Mouse (Mus musculus) thymus, adult 2 months (tissue): ENCODE measurements around the gene Zfp507. TPM values are rescaled to one million over a fixed set of nuclear protein-coding genes. Genes with fewer than 3 reads are reported as not detected.

Source experiments
- DNase-seq: peaks from one replicate; pipeline ENCODE4 v3.0.0; 2021
- H3K27ac ChIP-seq: fragments of 200-500 bp; 2 replicates; pipeline ENCODE4 v1.5.1; 2012; ENCODE audit warnings: low read length, control low read depth; ENCODE audit not compliant: control insufficient read depth, insufficient read depth
- H3K27me3 ChIP-seq: fragments of 200-500 bp; 2 replicates; pipeline ENCODE4 v1.6.1; 2012; ENCODE audit warnings: mild to moderate bottlenecking, low read length, moderate library complexity, mixed read lengths; ENCODE audit not compliant: control insufficient read depth, insufficient read depth
- H3K36me3 ChIP-seq: fragments of 200-500 bp; 2 replicates; pipeline ENCODE4 v1.6.1; 2012; ENCODE audit warnings: mild to moderate bottlenecking, low read length, moderate library complexity; ENCODE audit not compliant: control insufficient read depth, insufficient read depth
- H3K4me1 ChIP-seq: fragments of 200-500 bp; replicated peaks from 2 replicates; pipeline ENCODE4 v1.6.1; 2012; ENCODE audit warnings: low read length; ENCODE audit not compliant: control insufficient read depth, insufficient read depth
- H3K4me3 ChIP-seq: fragments of 200-500 bp; 2 replicates; pipeline ENCODE4 v1.5.1; 2012; ENCODE audit warnings: mild to moderate bottlenecking, low read length, control low read depth, moderate library complexity; ENCODE audit not compliant: control insufficient read depth, insufficient read depth
- CTCF ChIP-seq: fragments of 200-500 bp; IDR thresholded peaks from 2 replicates; pipeline ENCODE4 v1.5.1; 2012; ENCODE audit warnings: mild to moderate bottlenecking, control low read depth, low read length, moderate library complexity, borderline replicate concordance; ENCODE audit not compliant: control insufficient read depth, poor library complexity, insufficient read depth; ENCODE audit errors: extremely low read depth
- POLR2A ChIP-seq: fragments of 200-500 bp; IDR thresholded peaks from 2 replicates; pipeline ENCODE4 v1.6.1; 2012; ENCODE audit warnings: mild to moderate bottlenecking, low read length, control low read depth, moderate library complexity; ENCODE audit not compliant: control insufficient read depth, poor library complexity, insufficient read depth; ENCODE audit errors: extremely low read depth
- WGBS: fragments of 180-500 bp; shearing (Covaris S2); methylation state at CpG from one replicate; pipeline ENCODE4 v1.1.7; 2018; 5-methylcytosine and 5-hydroxymethylcytosine counted together
- polyA plus RNA-seq: library from polyadenylated mRNA; depleted of rRNA; stranded (reverse); fragments of >200 nt; gene quantifications from 2 replicates; pipeline ENCODE4 v1.2.3, GENCODE M21; 2012

Gene Zfp507
- polyA plus RNA-seq, 1 experiment, result 12.7 TPM

GRCm38 (mm10) chr7:35813306-35813705 lies 10.5 kb upstream of the Zfp507 start:
- Histone ChIP-seq H3K27ac (no peak overlapping the region), H3K27me3 (no peaks in the 10 kb centered on the region), H3K4me1 (no peaks in the 10 kb centered on the region), H3K4me3 (no peak overlapping the region), H3K36me3 (no peaks in the 10 kb centered on the region)
- no peak for DNase-seq
- TF ChIP-seq POLR2A (no peak), CTCF (no peak)
- WGBS, result 63% methylated on average over 11 of the region's 11 CpGs

GRCm38 (mm10) chr7:35810736-35811135 lies 7.9 kb upstream of the Zfp507 start:
- WGBS, result 45% methylated on average over 8 of the region's 8 CpGs
- H3K36me3 ChIP-seq, result no peaks in the 10 kb centered on the region
- H3K4me3 ChIP-seq, result no peak overlapping the region
- TF ChIP-seq POLR2A, result no peak
- TF ChIP-seq CTCF, result no peak
- DNase-seq, result peak; percentile 6
- no peaks in the 10 kb centered on the region for H3K27me3 ChIP-seq
- no peak overlapping the region for H3K27ac ChIP-seq
- no peaks in the 10 kb centered on the region for H3K4me1 ChIP-seq

- no peak overlapping the region for H3K27ac ChIP-seq
- TF ChIP-seq POLR2A (no peak), CTCF (no peak)
- H3K27me3 ChIP-seq, result no peaks in the 10 kb centered on the region
- H3K36me3 ChIP-seq, result peaks cover 8% of the 10 kb centered on the region
- 93% methylated on average over 10 of the region's 10 CpGs for WGBS
- no peak for DNase-seq
- peaks cover 6% of the 10 kb centered on the region; the same call in 1 of the 2 replicates for H3K4me1 ChIP-seq
- H3K4me3 ChIP-seq, result no peak overlapping the region
Observed at GRCm38 (mm10) chr7:35804206-35804605, 1.4 kb upstream of the Zfp507 start.

GRCm38 (mm10) chr7:35802201-35802905 lies 450 bp downstream of the Zfp507 start:
- 1% methylated on average over 44 of the region's 49 CpGs for WGBS
- Histone ChIP-seq H3K27me3 (no peaks in the 10 kb centered on the region), H3K36me3 (peaks cover 21% of the 10 kb centered on the region), H3K4me3 (peak overlapping the region; percentile 86), H3K27ac (no peak overlapping the region), H3K4me1 (peaks cover 6% of the 10 kb centered on the region; the same call in 1 of the 2 replicates)
- TF ChIP-seq CTCF, result no peak
- no peak for TF ChIP-seq POLR2A
- DNase-seq, result no peak

DNA sequence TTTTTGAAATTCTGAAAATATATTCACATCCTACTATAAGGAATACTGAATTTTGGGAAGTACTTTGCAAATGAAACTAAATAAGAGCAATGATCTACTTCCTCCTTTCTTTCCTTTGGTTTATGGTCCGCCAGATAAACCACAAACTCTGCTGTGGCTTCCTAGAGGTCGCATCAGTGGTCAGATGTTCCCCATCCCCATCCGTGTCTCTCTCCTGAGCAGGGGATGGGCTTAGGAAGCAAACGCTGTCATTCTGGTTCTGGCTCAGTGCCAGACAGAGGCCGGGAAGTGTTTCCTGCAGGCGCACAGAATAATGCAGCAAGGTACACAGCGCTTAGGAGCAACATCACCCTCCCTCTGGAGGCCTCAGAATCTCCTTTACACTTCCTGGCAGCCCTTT lies 6.7 kb downstream of the Zfp507 start:
- DNase-seq, result no peak
- peaks cover 59% of the 10 kb centered on the region for H3K36me3 ChIP-seq
- H3K27me3 ChIP-seq, result no peaks in the 10 kb centered on the region
- peaks cover 5% of the 10 kb centered on the region; the same call in 1 of the 2 replicates for H3K4me1 ChIP-seq
- no peak overlapping the region for H3K27ac ChIP-seq
- H3K4me3 ChIP-seq, result no peak overlapping the region
- 17% methylated on average over 7 of the region's 7 CpGs for WGBS
- TF ChIP-seq POLR2A (no peak), CTCF (no peak)

DNA sequence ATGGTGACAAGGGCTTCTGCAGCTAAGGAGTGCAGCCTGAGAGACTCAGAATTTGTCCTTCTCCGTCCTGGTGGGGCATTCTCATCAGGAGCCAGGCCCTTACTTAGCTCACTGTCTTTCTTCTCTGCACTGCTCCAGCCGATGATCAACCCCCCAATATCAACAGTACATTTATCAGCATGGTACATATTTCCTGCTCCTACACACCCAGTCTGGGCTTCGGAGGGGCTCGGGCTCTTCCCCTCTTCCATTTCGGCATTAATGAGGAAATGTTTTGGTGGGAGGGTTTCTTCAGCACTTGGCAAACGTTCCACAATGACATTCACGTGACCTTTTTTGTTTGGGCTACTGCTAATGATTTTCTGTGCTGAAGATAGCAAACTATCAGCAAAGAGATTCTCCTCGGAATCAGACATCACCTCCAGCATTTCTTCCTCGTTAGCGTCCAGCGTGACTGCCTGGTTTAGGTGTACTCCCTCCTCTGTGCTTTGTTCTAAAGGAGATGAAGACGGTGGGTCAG lies 8.6 kb downstream of the Zfp507 start:
- 95% methylated on average over 12 of the region's 12 CpGs for WGBS
- Histone ChIP-seq H3K27ac (no peak overlapping the region), H3K36me3 (peaks cover 58% of the 10 kb centered on the region), H3K27me3 (no peaks in the 10 kb centered on the region), H3K4me1 (0 out of 2 replicates have a peak, but pooled peaks cover 3% of the 10 kb centered on the region), H3K4me3 (no peak overlapping the region)
- TF ChIP-seq CTCF (no peak), POLR2A (no peak)
- DNase-seq, result no peak
